Mouse (Mus musculus): ENCODE measurements around the gene Tmem47.

Gene Tmem47

DNA sequence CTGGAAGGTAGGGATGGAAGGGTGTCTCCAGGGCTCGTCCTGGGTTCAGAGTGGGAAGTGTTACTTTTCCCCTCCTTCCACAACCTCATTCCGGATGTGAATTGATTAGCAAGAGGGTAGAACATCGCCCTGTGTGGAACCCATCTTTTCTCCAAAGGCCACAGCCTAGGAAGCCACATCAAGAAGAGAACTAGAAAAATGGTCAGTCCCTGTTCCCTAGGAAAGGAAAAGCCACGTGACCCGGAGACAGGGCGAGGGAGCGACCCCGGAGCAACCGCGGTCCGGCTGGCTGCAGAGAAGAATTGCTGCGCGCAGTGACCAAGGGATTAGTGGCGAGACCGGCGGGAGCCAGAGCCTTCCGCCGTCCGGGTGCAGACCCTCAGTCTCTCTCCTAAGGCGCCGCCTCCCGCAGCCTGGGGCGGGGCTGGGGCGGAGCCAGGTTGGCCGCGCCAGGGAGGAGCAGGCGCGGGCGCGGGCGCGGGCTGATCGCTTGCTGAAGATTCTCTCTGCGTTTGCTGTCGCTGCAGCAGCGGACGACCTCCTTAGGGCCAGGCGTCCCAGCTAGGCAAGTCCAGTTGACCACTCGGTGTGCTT is at the start of gene Tmem47:
TSS of gene Tmem47 (plus strand) at position 489 of the 594 bp plus-strand sequence.
- DNase-seq = peak; percentile 60

DNA sequence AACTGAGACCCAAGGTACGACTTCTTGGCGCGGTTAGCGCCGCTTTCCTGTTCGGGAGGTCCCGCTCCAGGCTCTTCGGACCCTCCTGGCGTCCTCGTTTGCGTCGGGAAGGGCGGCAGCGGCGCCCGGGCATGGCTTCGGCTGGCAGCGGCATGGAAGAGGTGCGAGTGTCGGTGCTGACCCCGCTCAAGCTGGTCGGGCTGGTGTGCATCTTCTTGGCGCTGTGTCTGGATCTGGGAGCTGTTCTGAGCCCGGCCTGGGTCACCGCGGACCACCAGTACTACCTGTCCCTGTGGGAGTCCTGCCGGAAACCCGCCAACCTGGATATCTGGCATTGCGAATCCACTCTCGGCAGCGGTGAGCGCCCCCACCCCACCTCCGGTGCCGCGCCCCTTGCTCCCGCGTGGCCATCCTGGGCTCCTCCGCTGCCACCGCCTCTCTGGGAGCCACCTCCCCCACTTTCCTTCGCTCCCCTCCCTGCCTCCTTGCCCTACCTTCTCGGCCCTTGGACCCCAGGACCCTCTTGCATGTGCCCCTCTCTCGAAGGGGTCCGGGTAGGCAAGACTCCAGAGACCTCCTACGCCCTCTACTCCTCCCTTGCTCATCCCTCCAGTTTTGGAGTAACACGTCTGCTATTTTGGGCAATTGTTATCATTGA is 435 bp downstream of the Tmem47 start:
- peak; percentile 4 for DNase-seq

DNA sequence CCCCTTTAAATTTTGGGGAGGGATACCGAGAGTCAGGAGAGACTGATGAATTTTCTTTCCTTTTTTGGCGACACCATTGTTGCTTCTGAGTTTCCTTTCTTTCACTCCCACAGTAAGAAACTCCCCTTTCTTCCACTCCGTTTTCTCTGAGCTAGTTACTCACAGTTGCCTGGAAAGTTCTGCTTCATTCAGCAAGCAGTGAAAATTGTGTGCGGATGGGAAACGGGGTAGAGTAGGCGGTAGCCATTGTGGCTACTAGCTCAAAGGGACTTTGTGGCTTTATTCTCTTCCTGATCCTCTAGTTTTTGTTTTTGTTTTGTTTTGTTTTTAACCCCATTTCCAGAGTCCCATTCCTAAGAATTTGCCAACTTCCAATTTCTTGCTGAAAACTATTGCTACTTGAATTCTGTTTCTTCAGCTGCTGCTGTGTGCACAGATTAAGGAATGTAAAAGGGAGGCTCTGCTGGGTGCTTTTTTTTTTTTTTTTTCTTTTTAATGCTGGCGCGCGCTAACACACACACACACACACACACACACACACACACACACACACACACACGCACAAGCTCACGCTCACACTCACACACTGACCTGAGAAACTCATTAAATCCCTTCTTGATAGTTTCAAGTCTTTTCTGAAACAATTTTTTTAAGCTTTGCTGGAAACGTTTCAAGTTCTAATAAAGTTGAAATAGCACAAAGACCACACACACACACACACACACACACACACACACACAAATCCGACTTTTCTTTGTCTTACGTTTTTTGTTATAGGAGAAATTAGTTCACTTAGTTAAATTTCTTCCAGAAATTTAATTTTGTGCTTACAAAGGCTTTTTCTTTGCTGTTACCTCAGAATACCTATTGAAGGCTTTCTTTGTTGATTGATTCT is 1.5 kb downstream of the Tmem47 start:
- DNase-seq = no peak

DNA sequence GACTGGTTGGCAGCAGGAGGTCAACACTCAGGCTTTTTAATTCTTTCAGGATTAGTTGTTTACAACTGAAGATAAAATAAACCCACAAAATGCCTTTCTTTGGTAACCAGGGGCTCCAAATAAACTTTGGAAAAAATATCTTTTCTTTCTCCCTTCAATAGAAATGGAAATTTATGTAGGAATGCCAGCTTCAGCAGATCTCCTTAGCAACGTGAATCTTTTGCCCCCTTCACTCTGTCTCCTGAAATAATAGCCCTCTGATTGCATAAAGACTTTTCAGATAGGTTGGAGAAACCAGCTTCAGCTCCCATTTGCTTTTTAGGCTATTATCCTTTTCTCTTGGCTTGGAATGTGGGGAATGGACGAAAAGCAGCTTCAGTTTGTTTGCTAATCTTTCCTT is 2.2 kb downstream of the Tmem47 start:
- DNase-seq = no peak

DNA sequence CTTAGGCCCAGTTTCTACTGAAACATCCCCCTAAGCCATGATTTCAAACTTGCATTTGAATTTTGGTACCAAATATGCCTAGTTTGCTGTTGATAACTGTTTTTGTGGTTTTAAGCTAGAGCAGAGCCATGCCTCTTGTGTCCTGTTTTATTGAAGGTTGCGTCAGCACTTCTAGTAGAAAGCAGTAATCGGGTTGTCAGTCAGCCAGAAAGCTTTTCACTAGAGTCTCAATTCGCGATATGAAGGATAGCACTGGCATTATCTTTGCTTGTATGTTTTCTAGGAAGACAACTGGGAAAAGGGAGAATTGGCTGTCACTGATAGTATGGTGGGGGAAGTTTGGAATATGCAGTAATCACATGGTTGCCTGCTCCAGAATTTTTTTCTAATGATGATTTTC is 3.3 kb downstream of the Tmem47 start:
- DNase-seq = no peak

DNA sequence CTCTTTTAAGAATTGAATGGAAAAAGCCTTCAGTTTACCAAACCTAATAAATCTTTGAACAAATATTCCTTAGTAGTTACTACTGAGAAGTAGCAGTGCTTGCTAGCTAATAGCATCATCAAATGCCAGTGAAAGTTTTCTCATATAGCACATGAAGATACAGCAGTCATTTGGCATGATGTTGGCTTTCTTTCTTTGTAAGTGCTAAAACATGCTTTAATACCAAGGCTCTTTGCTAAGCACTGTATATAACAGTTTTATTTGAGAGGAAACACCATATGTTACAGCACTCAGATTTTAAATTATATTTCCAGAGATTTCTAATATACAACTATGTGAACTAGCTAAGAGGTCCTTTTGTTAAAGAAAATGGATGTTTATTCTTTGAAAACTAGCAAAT is 8.0 kb downstream of the Tmem47 start:
- no peak for DNase-seq

DNA sequence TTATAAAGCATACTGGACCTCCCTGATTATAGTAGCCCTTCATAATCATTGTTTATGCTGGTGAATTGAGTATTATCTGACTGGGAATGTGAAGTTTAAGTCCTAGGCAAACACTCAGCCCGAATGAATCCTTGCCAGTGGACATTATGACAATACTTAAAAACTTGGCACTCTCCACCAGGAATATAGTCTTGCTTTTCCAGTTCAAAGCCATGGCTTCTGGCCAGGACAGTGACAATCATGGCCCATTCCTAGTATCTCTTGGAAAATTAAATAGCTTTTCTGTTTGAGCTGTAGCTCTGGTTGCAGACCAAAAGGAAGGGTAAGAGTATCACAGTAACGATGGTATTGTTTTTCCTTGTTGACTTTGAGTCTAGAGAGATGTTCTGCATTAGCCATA is 10.5 kb downstream of the Tmem47 start:
- DNase-seq = no peak

DNA sequence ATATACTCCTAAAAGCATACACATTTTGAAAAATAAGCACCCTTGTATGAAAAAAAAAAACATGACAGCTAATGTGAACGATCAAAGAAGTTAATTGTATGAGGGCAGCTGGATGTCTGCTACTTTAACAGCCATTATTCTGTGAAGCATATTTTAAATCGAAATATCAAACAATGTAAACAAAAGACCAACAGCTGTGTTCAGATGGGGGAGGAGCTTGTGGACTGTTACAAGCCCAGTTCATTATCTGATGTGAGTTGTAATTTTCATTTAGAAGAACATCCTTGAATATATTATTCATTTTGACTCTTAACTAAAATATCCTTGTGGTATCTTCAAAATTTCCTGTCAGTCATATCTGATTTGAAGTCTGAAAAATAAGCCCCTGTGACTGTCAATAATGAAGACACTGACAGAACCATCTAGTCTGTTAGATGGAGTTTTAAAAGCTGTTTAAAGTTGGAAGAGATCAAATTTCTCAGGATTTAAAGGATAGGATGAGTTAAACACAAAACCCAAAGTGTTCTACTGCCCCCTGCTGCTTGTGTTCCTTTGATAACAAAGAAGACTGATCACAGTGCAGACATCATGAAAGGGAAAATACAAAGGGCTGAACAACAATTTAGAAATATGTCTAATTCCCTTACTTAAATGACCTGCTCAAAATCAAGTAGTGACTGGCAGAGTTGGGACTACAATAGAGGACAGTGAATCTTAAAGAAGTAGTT is 14.7 kb downstream of the Tmem47 start:
- DNase-seq = peak; percentile 4

DNA sequence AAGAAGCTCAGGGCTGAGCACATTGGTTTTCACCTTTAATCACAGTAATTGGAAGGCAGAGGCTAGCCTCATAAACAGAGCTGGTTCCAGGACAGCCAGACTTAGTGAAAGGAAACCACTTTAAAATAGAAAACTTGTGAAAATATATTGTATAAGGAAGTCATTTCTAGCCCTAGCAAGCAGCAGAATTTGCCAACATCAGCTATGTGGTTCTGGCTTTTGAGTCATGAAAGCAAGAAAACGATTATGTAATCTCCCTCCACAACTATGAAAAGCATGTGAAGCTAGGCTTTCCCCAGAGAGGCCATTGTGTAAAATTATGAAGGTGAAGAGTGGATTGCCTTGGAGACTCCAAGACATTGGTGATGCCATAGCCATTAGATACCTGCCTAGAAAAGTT is 76.9 kb downstream of the Tmem47 start:
- no peak for DNase-seq

Data from liver (tissue).